Mouse (Mus musculus) megakaryocyte, embryonic 14.5 days (primary cell): Measurements from ENCODE around the gene Abl2.

ENCODE experiments used
- FLI1 ChIP-seq: IDR thresholded peaks from 2 replicates; pipeline ENCODE4 v1.6.1; 2012; ENCODE audit warnings: low read length, inconsistent platforms, mixed read lengths
- GATA1 ChIP-seq: IDR thresholded peaks from 3 replicates; pipeline ENCODE4 v1.6.1; 2012; ENCODE audit warnings: mixed read lengths, low read length, inconsistent platforms, borderline replicate concordance

- TF ChIP-seq GATA1 (no peak), FLI1 (no peak)
Observed at GRCm38 (mm10) chr1:156558950-156559640, 509 bp downstream of the Abl2 start.
